ENCODE assay signal across 8 mouse cellular contexts in genomic region chr9:22164711-22165668, GRCm38 (mm10). TPM values are rescaled to one million over a fixed set of nuclear protein-coding genes. Genes with fewer than 3 reads are reported as not detected.
DNase-seq lines count a peak whose midpoint lies in the region; ATAC-seq and TF ChIP-seq lines count a peak whose summit lies in the region.

No protein-coding gene starts in this region.

- peak; percentile 31 for DNase-seq in gastrocnemius, postnatal 10 days
- DNase-seq in gastrocnemius, adult 8-10 months (ENCODE audit: low spot score in 2 of 2), result no peak
- peak; percentile 83 for DNase-seq in brain, embryonic 14.5 days (ENCODE audit: low read depth)
- DNase-seq in forebrain, embryonic 14.5 days (ENCODE audit: low spot score), result peak; percentile 74
- DNase-seq in left cerebral cortex, postnatal 4 days, result peak; percentile 36
- DNase-seq in midbrain, embryonic 10.5 days (ENCODE audit: low spot score), result peak; percentile 69

- peak overlapping the region; percentile 75 for H3K9ac ChIP-seq in forebrain, embryonic 14.5 days (ENCODE audit: low read length)
- H3K9ac ChIP-seq in hindbrain, embryonic 13.5 days, result peak overlapping the region; percentile 79
- peak overlapping the region; percentile 50 for H3K9ac ChIP-seq in stomach, embryonic 14.5 days (replicated peaks; ENCODE audit: low read depth, low read length)

- peak; percentile 91 for ATAC-seq in forebrain, embryonic 14.5 days
- ATAC-seq in hindbrain, embryonic 13.5 days (ENCODE audit: low FRiP score), result peak; percentile 89
- peak; percentile 62; the same call in 1 of the 2 replicates for ATAC-seq in stomach, embryonic 14.5 days (ENCODE audit: insufficient number of reproducible peaks, insufficient read depth, low FRiP score, low read depth)

- no peaks in the 10 kb centered on the region for H3K36me3 ChIP-seq in forebrain, embryonic 14.5 days (ENCODE audit: control insufficient read depth, insufficient read depth, low read length)
- no peaks in the 10 kb centered on the region for H3K36me3 ChIP-seq in hindbrain, embryonic 13.5 days
- no peaks in the 10 kb centered on the region for H3K36me3 ChIP-seq in midbrain, embryonic 10.5 days
- H3K36me3 ChIP-seq in stomach, embryonic 14.5 days (ENCODE audit: control insufficient read depth, insufficient read depth, low read length), result no peaks in the 10 kb centered on the region

- peak overlapping the region; percentile 85 for H3K4me2 ChIP-seq in forebrain, embryonic 14.5 days (ENCODE audit: low read length)
- H3K4me2 ChIP-seq in hindbrain, embryonic 13.5 days, result peak overlapping the region; percentile 82
- peak overlapping the region; percentile 98 for H3K4me2 ChIP-seq in stomach, embryonic 14.5 days (replicated peaks; ENCODE audit: low read depth, low read length)

- no peaks in the 10 kb centered on the region for H3K4me1 ChIP-seq in forebrain, embryonic 14.5 days (ENCODE audit: control insufficient read depth, insufficient read depth, low read length)
- peaks cover 8% of the 10 kb centered on the region; the same call in 1 of the 2 replicates for H3K4me1 ChIP-seq in hindbrain, embryonic 13.5 days (replicated peaks)
- H3K4me1 ChIP-seq in midbrain, embryonic 10.5 days, result peaks cover 8% of the 10 kb centered on the region
- no peaks in the 10 kb centered on the region for H3K4me1 ChIP-seq in stomach, embryonic 14.5 days (ENCODE audit: control insufficient read depth, insufficient read depth, low read length)

- peak; percentile 67; the same call in 1 of the 2 replicates for TF ChIP-seq POLR2A in brain, embryonic 14.5 days (IDR thresholded peaks at IDR 0.05; ENCODE audit: borderline replicate concordance, extremely low read depth, insufficient read depth, insufficient read length, poor library complexity, severe bottlenecking)

- H3K27me3 ChIP-seq in forebrain, embryonic 14.5 days (replicated peaks; ENCODE audit: control insufficient read depth, insufficient read depth, low read length), result no peaks in the 10 kb centered on the region
- H3K27me3 ChIP-seq in hindbrain, embryonic 13.5 days, result peaks cover 15% of the 10 kb centered on the region; the same call in 1 of the 2 replicates
- H3K27me3 ChIP-seq in midbrain, embryonic 10.5 days (ENCODE audit: low read depth, poor library complexity, severe bottlenecking), result peaks cover 24% of the 10 kb centered on the region
- no peaks in the 10 kb centered on the region for H3K27me3 ChIP-seq in stomach, embryonic 14.5 days (ENCODE audit: control insufficient read depth, insufficient read depth, low read length)

- H3K27ac ChIP-seq in forebrain, embryonic 14.5 days (ENCODE audit: low read depth, low read length), result peak overlapping the region; percentile 55; the same call in 1 of the 2 replicates
- H3K27ac ChIP-seq in hindbrain, embryonic 13.5 days, result peak overlapping the region; percentile 89
- H3K27ac ChIP-seq in midbrain, embryonic 10.5 days (replicated peaks), result peak overlapping the region; percentile 82
- H3K27ac ChIP-seq in stomach, embryonic 14.5 days (ENCODE audit: low read length), result no peak overlapping the region

- no peak for TF ChIP-seq CTCF in brain, embryonic 14.5 days (IDR thresholded peaks at IDR 0.05; ENCODE audit: borderline replicate concordance, extremely low read depth, insufficient read depth, insufficient read length)

- WGBS in forebrain, embryonic 14.5 days, result 2% methylated on average over 53 of the region's 54 CpGs
- WGBS in hindbrain, embryonic 13.5 days, result 2% methylated on average over 53 of the region's 54 CpGs
- 2% methylated on average over 53 of the region's 54 CpGs for WGBS in midbrain, embryonic 10.5 days
- 3% methylated on average over 49 of the region's 54 CpGs for WGBS in stomach, embryonic 14.5 days

- H3K9me3 ChIP-seq in forebrain, embryonic 14.5 days (replicated peaks; ENCODE audit: control insufficient read depth, low read length), result no peaks in the 10 kb centered on the region
- no peaks in the 10 kb centered on the region for H3K9me3 ChIP-seq in hindbrain, embryonic 13.5 days
- H3K9me3 ChIP-seq in midbrain, embryonic 10.5 days (replicated peaks), result peaks cover 4% of the 10 kb centered on the region; the same call in 1 of the 2 replicates
- H3K9me3 ChIP-seq in stomach, embryonic 14.5 days (ENCODE audit: control insufficient read depth, low read depth, low read length), result no peaks in the 10 kb centered on the region

- H3K4me3 ChIP-seq in forebrain, embryonic 14.5 days (ENCODE audit: low read depth, low read length), result peak overlapping the region; percentile 56
- peak overlapping the region; percentile 63 for H3K4me3 ChIP-seq in hindbrain, embryonic 13.5 days
- peak overlapping the region; percentile 81 for H3K4me3 ChIP-seq in midbrain, embryonic 10.5 days
- H3K4me3 ChIP-seq in stomach, embryonic 14.5 days (ENCODE audit: low read depth, low read length), result peak overlapping the region; percentile 54

- intact Hi-C loops in left cerebral cortex, postnatal 4 days (cut with DNase I), result no loop called here

RNA-seq across cellular contexts. Expression of gene Pigyl, which starts 8.3 kb away (rescaled TPM):
- 10 to 100 TPM; 34.4 to 34.7 TPM for total RNA-seq in gastrocnemius, postnatal 10 days (2021)
- 10 to 100 TPM; 30.6 to 39.5 (median 34.8) TPM for total RNA-seq in gastrocnemius, adult 8-10 months (2022)
- 62.4 and 82.8 TPM in 2 replicates for polyA plus RNA-seq in brain, embryonic 14.5 days (2012; rRNA removed)
- polyA plus RNA-seq in forebrain, embryonic 14.5 days (2014; fragmentation: Nextera tagmentation; extraction: Ambion mirVana), result 93.5 and 109 TPM in 2 replicates
- polyA plus RNA-seq in hindbrain, embryonic 13.5 days (2015; fragmentation: Nextera tagmentation; extraction: Ambion mirVana), result 81.3 and 88.2 TPM in 2 replicates
- total RNA-seq in left cerebral cortex, postnatal 4 days (2021), result 10 to 100 TPM; 37.4 to 38.1 TPM
- 57.8 and 60.3 TPM in 2 replicates for polyA plus RNA-seq in midbrain, embryonic 10.5 days (2016; fragmentation: Nextera tagmentation; extraction: Ambion mirVana)
- 92.9 and 94.3 TPM in 2 replicates for polyA plus RNA-seq in stomach, embryonic 14.5 days (2014; fragmentation: Nextera tagmentation; extraction: Ambion mirVana)

RNA-seq across cellular contexts. Expression of gene Zfp872, which starts 22.9 kb away (rescaled TPM):
- under 1 TPM in 1 of 2 experiments, not detected in 1; 0.29 TPM for total RNA-seq in gastrocnemius, postnatal 10 days (2021)
- total RNA-seq in gastrocnemius, adult 8-10 months (2022), result not detected
- polyA plus RNA-seq in brain, embryonic 14.5 days (2012; rRNA removed), result 0.03 and 0.15 TPM in 2 replicates
- polyA plus RNA-seq in forebrain, embryonic 14.5 days (2014; fragmentation: Nextera tagmentation; extraction: Ambion mirVana), result 0.13 and 0.26 TPM in 2 replicates
- polyA plus RNA-seq in hindbrain, embryonic 13.5 days (2015; fragmentation: Nextera tagmentation; extraction: Ambion mirVana), result 0.17 TPM in 1 of 2 replicates, not detected in the other
- under 1 TPM; 0.78 to 0.83 TPM for total RNA-seq in left cerebral cortex, postnatal 4 days (2021)
- polyA plus RNA-seq in midbrain, embryonic 10.5 days (2016; fragmentation: Nextera tagmentation; extraction: Ambion mirVana), result 0.25 TPM in 2 replicates
- polyA plus RNA-seq in stomach, embryonic 14.5 days (2014; fragmentation: Nextera tagmentation; extraction: Ambion mirVana), result 1.4 and 1.7 TPM in 2 replicates

RNA-seq across cellular contexts. Expression of gene Acp5, which starts 29.5 kb away (rescaled TPM):
- 100 to 1,000 TPM in 1 of 2 experiments, 1 to 10 TPM in 1; 1.4 to 124 TPM for total RNA-seq in gastrocnemius, postnatal 10 days (2021)
- total RNA-seq in gastrocnemius, adult 8-10 months (2022), result 1 to 10 TPM in 2 of 4 experiments, under 1 TPM in 2; 0.17 to 2.9 (median 1.4) TPM
- 1.2 and 1.4 TPM in 2 replicates for polyA plus RNA-seq in brain, embryonic 14.5 days (2012; rRNA removed)
- 0.38 and 0.42 TPM in 2 replicates for polyA plus RNA-seq in forebrain, embryonic 14.5 days (2014; fragmentation: Nextera tagmentation; extraction: Ambion mirVana)
- polyA plus RNA-seq in hindbrain, embryonic 13.5 days (2015; fragmentation: Nextera tagmentation; extraction: Ambion mirVana), result 0.82 and 0.98 TPM in 2 replicates
- total RNA-seq in left cerebral cortex, postnatal 4 days (2021), result under 1 TPM; 0.26 to 0.38 TPM
- 20.2 and 20.9 TPM in 2 replicates for polyA plus RNA-seq in midbrain, embryonic 10.5 days (2016; fragmentation: Nextera tagmentation; extraction: Ambion mirVana)
- polyA plus RNA-seq in stomach, embryonic 14.5 days (2014; fragmentation: Nextera tagmentation; extraction: Ambion mirVana), result 10.7 and 10.8 TPM in 2 replicates

RNA-seq across cellular contexts. Expression of gene Elof1, which starts 48.0 kb away (rescaled TPM):
- 10 to 100 TPM; 33.4 to 39.7 TPM for total RNA-seq in gastrocnemius, postnatal 10 days (2021)
- 10 to 100 TPM; 37.2 to 44.8 (median 43.2) TPM for total RNA-seq in gastrocnemius, adult 8-10 months (2022)
- 138 and 193 TPM in 2 replicates for polyA plus RNA-seq in brain, embryonic 14.5 days (2012; rRNA removed)
- 213 and 240 TPM in 2 replicates for polyA plus RNA-seq in forebrain, embryonic 14.5 days (2014; fragmentation: Nextera tagmentation; extraction: Ambion mirVana)
- 179 and 185 TPM in 2 replicates for polyA plus RNA-seq in hindbrain, embryonic 13.5 days (2015; fragmentation: Nextera tagmentation; extraction: Ambion mirVana)
- total RNA-seq in left cerebral cortex, postnatal 4 days (2021), result 10 to 100 TPM; 65.7 to 66.6 TPM
- 251 and 265 TPM in 2 replicates for polyA plus RNA-seq in midbrain, embryonic 10.5 days (2016; fragmentation: Nextera tagmentation; extraction: Ambion mirVana)
- polyA plus RNA-seq in stomach, embryonic 14.5 days (2014; fragmentation: Nextera tagmentation; extraction: Ambion mirVana), result 180 and 190 TPM in 2 replicates

Comparison
In these comparisons a context has a peak if more than half of its experiments do, and no peak if none do; other contexts are left out.
1. DNase-seq: peak in gastrocnemius, postnatal 10 days (single experiment), brain, embryonic 14.5 days (single experiment), forebrain, embryonic 14.5 days (single experiment), left cerebral cortex, postnatal 4 days (single experiment) and midbrain, embryonic 10.5 days (single experiment); none in gastrocnemius, adult 8-10 months (0 of 2).
2. Peak in every context shown above with its lines, with median percentiles within 50 percentile points of each other: ATAC-seq, H3K4me2 ChIP-seq, H3K4me3 ChIP-seq and H3K9ac ChIP-seq.